Mouse (Mus musculus) lung, embryonic 15.5 days (tissue): ENCODE measurements around the gene Cdc42ep5. TPM values are rescaled to one million over a fixed set of nuclear protein-coding genes. Genes with fewer than 3 reads are reported as not detected.

ENCODE experiments used
- ATAC-seq: fragments of 200-750 bp; cut with Nextera tagmentation; 2 replicates; pipeline ENCODE4 v1.8.0; 2017; ENCODE audit warnings: moderate number of reproducible peaks, borderline replicate concordance; ENCODE audit not compliant: low FRiP score, low TSS enrichment; ENCODE audit errors: extremely low read depth
- H3K27ac ChIP-seq: fragments of 300-500 bp; sonication (generic); 2 replicates; pipeline ENCODE4 v1.5.1; 2015; ENCODE audit warnings: moderate library complexity, mild to moderate bottlenecking, inconsistent platforms
- H3K27me3 ChIP-seq: fragments of 300-500 bp; sonication (generic); 2 replicates; pipeline ENCODE4 v1.6.1; 2015; ENCODE audit warnings: inconsistent platforms
- H3K36me3 ChIP-seq: fragments of 300-500 bp; sonication (generic); 2 replicates; pipeline ENCODE4 v1.6.1; 2015; ENCODE audit warnings: inconsistent platforms
- H3K4me1 ChIP-seq: fragments of 300-500 bp; sonication (generic); 2 replicates; pipeline ENCODE4 v1.6.1; 2015; ENCODE audit warnings: inconsistent platforms
- H3K4me2 ChIP-seq: fragments of 300-500 bp; sonication (generic); 2 replicates; pipeline ENCODE4 v1.6.1; 2015; ENCODE audit warnings: inconsistent platforms, mild to moderate bottlenecking, moderate library complexity
- H3K4me3 ChIP-seq: fragments of 300-500 bp; sonication (generic); 2 replicates; pipeline ENCODE4 v1.5.1; 2015; ENCODE audit warnings: mild to moderate bottlenecking, inconsistent platforms
- H3K9ac ChIP-seq: fragments of 300-500 bp; sonication (generic); 2 replicates; pipeline ENCODE4 v1.6.1; 2015; ENCODE audit warnings: inconsistent platforms
- H3K9me3 ChIP-seq: fragments of 300-500 bp; sonication (generic); 2 replicates; pipeline ENCODE4 v1.6.1; 2016; ENCODE audit warnings: inconsistent platforms
- WGBS: fragments of 180-500 bp; shearing (Covaris S2); methylation state at CpG from one replicate; pipeline ENCODE4 v1.1.7; 2015; 5-methylcytosine and 5-hydroxymethylcytosine counted together
- polyA plus RNA-seq: library from polyadenylated mRNA; unstranded; fragments of >200 nt; fragmentation: Nextera tagmentation; extraction: Ambion mirVana; gene quantifications from 2 replicates; pipeline ENCODE4 v1.2.1, GENCODE M21; 2015

Cdc42ep5 gene
- polyA plus RNA-seq, 1 experiment from 2014 or later: 39.8 TPM

- Histone ChIP-seq H3K36me3 (no peaks in the 10 kb centered on the region), H3K9me3 (no peaks in the 10 kb centered on the region), H3K4me3 (no peak overlapping the region), H3K27me3 (no peaks in the 10 kb centered on the region), H3K4me2 (no peak overlapping the region), H3K27ac (no peak overlapping the region), H3K9ac (no peak overlapping the region), H3K4me1 (peaks cover 15% of the 10 kb centered on the region)
- WGBS: 89% methylated on average over 3 of the region's 3 CpGs
- ATAC-seq: no peak
Measured at GRCm38 (mm10) chr7:4132581-4132980, 32.1 kb downstream of the Cdc42ep5 start.

- no peak overlapping the region for H3K4me3 ChIP-seq
- no peaks in the 10 kb centered on the region for H3K27me3 ChIP-seq
- H3K4me1 ChIP-seq: peaks cover 15% of the 10 kb centered on the region
- H3K9ac ChIP-seq: no peak overlapping the region
- H3K9me3 ChIP-seq: no peaks in the 10 kb centered on the region
- ATAC-seq: no peak
- WGBS: 82% methylated on average over 8 of the region's 8 CpGs
- H3K4me2 ChIP-seq: no peak overlapping the region
- H3K27ac ChIP-seq: no peak overlapping the region
- H3K36me3 ChIP-seq: no peaks in the 10 kb centered on the region
Measured at GRCm38 (mm10) chr7:4131964-4132363, 32.7 kb downstream of the Cdc42ep5 start.

- no peak overlapping the region for H3K27ac ChIP-seq
- WGBS: 28% methylated on average over 13 of the region's 13 CpGs
Measured at GRCm38 (mm10) chr7:4130686-4131452, 33.8 kb downstream of the Cdc42ep5 start.

GRCm38 (mm10) chr7:4128860-4129259 is 35.8 kb downstream of the Cdc42ep5 start:
- H3K4me1 ChIP-seq: peaks cover 14% of the 10 kb centered on the region; the same call in 1 of the 2 replicates
- H3K4me2 ChIP-seq: no peak overlapping the region
- H3K27me3 ChIP-seq: no peaks in the 10 kb centered on the region
- H3K9ac ChIP-seq: no peak overlapping the region
- no peak for ATAC-seq
- no peak overlapping the region for H3K27ac ChIP-seq
- H3K36me3 ChIP-seq: no peaks in the 10 kb centered on the region
- no peak overlapping the region for H3K4me3 ChIP-seq
- H3K9me3 ChIP-seq: no peaks in the 10 kb centered on the region
- 42% methylated on average over 6 of the region's 6 CpGs for WGBS

More at GRCm38 (mm10) chr7:4130686-4131452, 33.8 kb downstream of the Cdc42ep5 start:
- Histone ChIP-seq H3K9ac (0 out of 2 replicates have a peak overlapping the region, but pooled peaks have one; percentile 10), H3K4me2 (no peak overlapping the region), H3K4me3 (no peak overlapping the region), H3K4me1 (peaks cover 14% of the 10 kb centered on the region), H3K36me3 (no peaks in the 10 kb centered on the region), H3K27me3 (no peaks in the 10 kb centered on the region), H3K9me3 (no peaks in the 10 kb centered on the region)
- ATAC-seq: peak; percentile 48

- no peak overlapping the region for H3K4me2 ChIP-seq
- ATAC-seq: no peak
- no peak overlapping the region for H3K9ac ChIP-seq
- H3K9me3 ChIP-seq: no peaks in the 10 kb centered on the region
- H3K4me1 ChIP-seq: peaks cover 14% of the 10 kb centered on the region; the same call in 1 of the 2 replicates
- H3K4me3 ChIP-seq: no peak overlapping the region
- H3K27me3 ChIP-seq: no peaks in the 10 kb centered on the region
- 79% methylated on average over 4 of the region's 4 CpGs for WGBS
- H3K27ac ChIP-seq: no peak overlapping the region
- H3K36me3 ChIP-seq: no peaks in the 10 kb centered on the region
Measured at GRCm38 (mm10) chr7:4127894-4128293, 36.8 kb downstream of the Cdc42ep5 start.

GRCm38 (mm10) chr7:4126992-4127785 is 37.5 kb downstream of the Cdc42ep5 start:
- Histone ChIP-seq H3K36me3 (no peaks in the 10 kb centered on the region), H3K4me2 (no peak overlapping the region), H3K9me3 (no peaks in the 10 kb centered on the region), H3K27me3 (no peaks in the 10 kb centered on the region), H3K4me3 (no peak overlapping the region), H3K4me1 (peaks cover 14% of the 10 kb centered on the region; the same call in 1 of the 2 replicates), H3K9ac (no peak overlapping the region), H3K27ac (no peak overlapping the region)
- ATAC-seq: no peak
- WGBS: 80% methylated on average over 11 of the region's 11 CpGs

GRCm38 (mm10) chr7:4125306-4125705 is 39.4 kb downstream of the Cdc42ep5 start:
- H3K9ac ChIP-seq: no peak overlapping the region
- no peaks in the 10 kb centered on the region for H3K9me3 ChIP-seq
- peaks cover 12% of the 10 kb centered on the region for H3K27me3 ChIP-seq
- H3K4me1 ChIP-seq: peaks cover 6% of the 10 kb centered on the region; the same call in 1 of the 2 replicates
- H3K36me3 ChIP-seq: no peaks in the 10 kb centered on the region
- whole genome bisulfite sequencing: 22% methylated on average over 9 of the region's 9 CpGs
- no peak overlapping the region for H3K4me3 ChIP-seq
- ATAC-seq: no peak
- no peak overlapping the region for H3K4me2 ChIP-seq
- no peak overlapping the region for H3K27ac ChIP-seq

GRCm38 (mm10) chr7:4124856-4125255 is 39.8 kb downstream of the Cdc42ep5 start:
- Histone ChIP-seq H3K9ac (no peak overlapping the region), H3K27ac (no peak overlapping the region), H3K27me3 (peaks cover 17% of the 10 kb centered on the region), H3K4me2 (no peak overlapping the region), H3K4me3 (no peak overlapping the region), H3K36me3 (no peaks in the 10 kb centered on the region), H3K4me1 (peaks cover 6% of the 10 kb centered on the region; the same call in 1 of the 2 replicates), H3K9me3 (no peaks in the 10 kb centered on the region)
- no peak for ATAC-seq
- 24% methylated on average over 5 of the region's 5 CpGs for WGBS

- Histone ChIP-seq H3K9ac (no peak overlapping the region), H3K27ac (no peak overlapping the region), H3K4me3 (no peak overlapping the region), H3K9me3 (no peaks in the 10 kb centered on the region), H3K4me1 (peaks cover 10% of the 10 kb centered on the region; the same call in 1 of the 2 replicates), H3K36me3 (no peaks in the 10 kb centered on the region), H3K27me3 (peaks cover 22% of the 10 kb centered on the region), H3K4me2 (0 out of 2 replicates have a peak overlapping the region, but pooled peaks have one; percentile 26)
- ATAC-seq: no peak
- WGBS: under 1% methylated on average over 10 of the region's 10 CpGs
Measured at GRCm38 (mm10) chr7:4124315-4124759, 40.3 kb downstream of the Cdc42ep5 start.

- Histone ChIP-seq H3K27ac (no peak overlapping the region), H3K9me3 (no peaks in the 10 kb centered on the region), H3K27me3 (peaks cover 27% of the 10 kb centered on the region), H3K4me3 (no peak overlapping the region), H3K4me1 (peaks cover 11% of the 10 kb centered on the region; the same call in 1 of the 2 replicates), H3K9ac (no peak overlapping the region), H3K36me3 (no peaks in the 10 kb centered on the region), H3K4me2 (no peak overlapping the region)
- WGBS: 78% methylated on average over 1 of the region's 1 CpGs
- ATAC-seq: peak; percentile 27; the same call in 1 of the 2 replicates
Measured at GRCm38 (mm10) chr7:4123732-4124131, 40.9 kb downstream of the Cdc42ep5 start.

- H3K4me3 ChIP-seq: no peak overlapping the region
- ATAC-seq: no peak
- H3K4me2 ChIP-seq: no peak overlapping the region
- 81% methylated on average over 10 of the region's 10 CpGs for WGBS
- H3K4me1 ChIP-seq: peaks cover 11% of the 10 kb centered on the region; the same call in 1 of the 2 replicates
- no peak overlapping the region for H3K9ac ChIP-seq
- no peaks in the 10 kb centered on the region for H3K9me3 ChIP-seq
- H3K27ac ChIP-seq: no peak overlapping the region
- H3K27me3 ChIP-seq: peaks cover 32% of the 10 kb centered on the region
- no peaks in the 10 kb centered on the region for H3K36me3 ChIP-seq
Measured at GRCm38 (mm10) chr7:4122783-4123182, 41.9 kb downstream of the Cdc42ep5 start.
